Mouse (Mus musculus) erythroblast, embryonic 14.5 days (primary cell): ENCODE data around the gene Fbxw4.

Source experiments
- GATA1 ChIP-seq: IDR thresholded peaks from 2 replicates; pipeline ENCODE4 v1.6.1; 2012; ENCODE audit warnings: low read length, inconsistent platforms, mixed read lengths
- TAL1 ChIP-seq: IDR thresholded peaks from 3 replicates; pipeline ENCODE4 v1.6.1; 2012; ENCODE audit warnings: low read length, inconsistent platforms, mixed read lengths

DNA sequence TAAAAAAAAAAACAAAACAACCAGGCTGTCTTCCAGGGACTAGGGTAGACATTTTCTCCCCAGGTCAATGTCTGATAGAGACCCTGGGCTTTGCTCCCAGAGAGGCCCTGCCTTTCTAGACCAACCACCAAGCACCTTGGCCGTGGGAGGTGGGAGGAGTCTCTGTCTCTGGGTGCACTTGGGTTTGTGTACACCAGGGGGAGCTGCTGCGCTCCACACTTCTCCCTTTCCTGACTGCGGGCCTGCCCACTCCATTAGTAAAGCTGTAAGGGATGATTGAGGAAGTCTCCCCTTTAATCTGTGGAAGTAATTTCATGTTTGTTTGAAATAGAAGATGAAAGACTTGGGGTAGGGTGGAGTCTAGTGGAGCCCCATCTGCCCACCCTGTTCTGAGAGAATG lies 78.9 kb downstream of the Fbxw4 start:
- no peak for TF ChIP-seq GATA1
- TF ChIP-seq TAL1: no peak
